Mouse (Mus musculus): Measurements from ENCODE around the gene Mgme1. TPM values are rescaled to one million over a fixed set of nuclear protein-coding genes. Genes with fewer than 3 reads are reported as not detected.

Gene Mgme1
- 2.8 and 5.3 TPM in 2 replicates for polyA plus RNA-seq (2012; rRNA removed; ENCODE audit: low replicate concordance)

DNA sequence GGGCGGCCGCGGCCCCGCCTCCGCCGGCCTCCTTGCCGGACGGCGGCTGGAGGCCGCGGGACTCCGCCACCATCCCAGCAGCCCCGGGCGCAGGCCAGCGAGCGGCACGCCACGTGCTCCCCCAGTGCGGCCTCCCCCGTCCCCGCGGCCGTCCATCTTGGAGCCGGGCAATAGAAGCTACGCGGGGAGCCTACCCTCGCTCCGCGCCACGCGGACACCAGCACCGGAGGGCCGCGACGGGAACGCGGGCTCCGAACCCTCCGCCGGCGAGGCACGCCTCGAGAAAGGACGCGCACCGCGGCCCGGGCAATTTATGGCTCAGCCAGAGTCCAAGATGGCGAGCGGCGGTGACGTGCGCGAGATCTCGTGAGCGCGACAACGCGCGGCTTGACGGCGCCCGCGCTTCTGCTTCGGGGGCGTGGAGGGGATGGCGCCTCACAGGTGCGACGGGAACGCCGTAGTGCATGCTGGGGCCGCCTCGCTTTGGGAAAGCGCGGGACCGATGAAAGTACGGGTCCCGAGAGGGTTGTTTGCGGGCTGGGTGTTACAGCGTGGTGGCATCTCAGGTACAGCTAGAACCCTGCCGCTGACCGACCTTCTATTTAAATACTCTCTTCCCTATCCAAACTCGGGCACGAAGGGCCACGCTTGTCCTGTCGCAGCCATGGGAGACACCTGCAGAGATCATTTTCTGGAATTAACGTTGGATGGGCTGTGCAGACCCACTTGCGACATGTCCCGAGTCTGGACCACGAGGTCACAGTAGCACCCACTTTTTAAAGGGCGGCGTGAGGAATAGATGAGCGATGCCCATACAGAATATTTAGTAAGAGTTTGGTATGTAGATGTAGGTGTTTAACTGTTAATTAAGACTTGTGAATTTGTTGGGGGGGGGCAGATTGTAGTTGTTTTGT lies at the start of gene Mgme1, which contains the start of gene Snx5:
Gene Mgme1, plus strand, starts transcription at position 157 of the 914 bp plus-strand sequence.
Gene Snx5, minus strand, starts transcription at position 400 of the 914 bp plus-strand sequence.

Other genes with a start within 250 kb of the Mgme1 start
- gene Banf2, start 237.6 kb upstream of the Mgme1 start, polyA plus RNA-seq (2012; rRNA removed; ENCODE audit: low replicate concordance) = not detected in 2 replicates
- 58.0 and 60.8 TPM in 2 replicates for gene Snx5, start 243 bp downstream of the Mgme1 start, polyA plus RNA-seq (2012; rRNA removed; ENCODE audit: low replicate concordance)
- 1.0 and 1.4 TPM in 2 replicates for gene Ovol2, start 61.5 kb downstream of the Mgme1 start, polyA plus RNA-seq (2012; rRNA removed; ENCODE audit: low replicate concordance)
- 18.7 and 31.5 TPM in 2 replicates for gene Kat14, start 98.3 kb downstream of the Mgme1 start, polyA plus RNA-seq (2012; rRNA removed; ENCODE audit: low replicate concordance)
- gene Pet117, start 98.3 kb downstream of the Mgme1 start, polyA plus RNA-seq (2012; rRNA removed; ENCODE audit: low replicate concordance) = not detected in 2 replicates

Measured in mammary gland, adult 2 months (tissue).